Mouse (Mus musculus): ENCODE results near the gene Zfp280d. TPM values are rescaled to one million over a fixed set of nuclear protein-coding genes. Genes with fewer than 3 reads are reported as not detected.

Zfp280d gene
- polyA plus RNA-seq, 1 experiment from 2014 or later, result 49.9 TPM

GRCm38 (mm10) chr9:72279943-72280342 lies 5.3 kb downstream of the Zfp280d start:
- no peak overlapping the region for H3K4me2 ChIP-seq
- H3K27ac ChIP-seq, result no peak overlapping the region
- H3K4me3 ChIP-seq, result no peak overlapping the region
- no peaks in the 10 kb centered on the region for H3K27me3 ChIP-seq
- H3K4me1 ChIP-seq (replicated peaks), result peaks cover 21% of the 10 kb centered on the region
- H3K9me3 ChIP-seq, result no peaks in the 10 kb centered on the region
- ATAC-seq (ENCODE audit: low FRiP score), result no peak
- H3K9ac ChIP-seq, result no peak overlapping the region
- H3K36me3 ChIP-seq, result no peaks in the 10 kb centered on the region
- 96% methylated on average over 4 of the region's 4 CpGs for WGBS

- no peaks in the 10 kb centered on the region for H3K4me1 ChIP-seq (replicated peaks)
- no peak for ATAC-seq (ENCODE audit: low FRiP score)
- no peak overlapping the region for H3K4me2 ChIP-seq
- no peak overlapping the region for H3K27ac ChIP-seq
- peaks cover 10% of the 10 kb centered on the region for H3K36me3 ChIP-seq
- 95% methylated on average over 2 of the region's 2 CpGs for WGBS
- H3K27me3 ChIP-seq, result no peaks in the 10 kb centered on the region
- no peak overlapping the region for H3K4me3 ChIP-seq
- H3K9ac ChIP-seq, result no peak overlapping the region
- no peaks in the 10 kb centered on the region for H3K9me3 ChIP-seq
Observed at GRCm38 (mm10) chr9:72287696-72288095, 13.0 kb downstream of the Zfp280d start.

DNA sequence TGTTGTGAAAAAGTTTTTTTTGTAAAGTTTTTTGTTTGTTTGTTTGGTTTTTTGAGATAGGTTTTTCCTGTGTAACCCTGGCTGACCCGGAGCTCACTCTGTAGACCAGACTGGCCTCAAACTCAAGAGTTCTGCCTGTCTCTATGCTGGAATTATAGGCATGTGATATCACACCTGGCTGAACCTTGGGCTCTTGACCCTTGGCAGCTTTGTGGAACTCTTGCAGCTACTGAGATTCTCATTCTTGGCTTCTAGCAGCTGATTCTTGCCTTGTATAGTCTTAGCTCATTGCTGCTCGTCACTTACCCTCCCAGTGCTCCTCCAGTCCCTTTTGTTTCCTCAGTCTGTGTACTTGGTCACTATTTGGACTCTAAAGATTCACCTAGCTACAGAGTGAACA lies 13.6 kb downstream of the Zfp280d start:
- Histone ChIP-seq H3K9me3 (no peaks in the 10 kb centered on the region), H3K4me2 (no peak overlapping the region), H3K36me3 (peaks cover 10% of the 10 kb centered on the region), H3K4me1 (replicated peaks) (no peaks in the 10 kb centered on the region), H3K27ac (no peak overlapping the region), H3K9ac (no peak overlapping the region), H3K27me3 (no peaks in the 10 kb centered on the region), H3K4me3 (no peak overlapping the region)
- WGBS, result 90% methylated on average over 2 of the region's 2 CpGs
- no peak for ATAC-seq (ENCODE audit: low FRiP score)

DNA sequence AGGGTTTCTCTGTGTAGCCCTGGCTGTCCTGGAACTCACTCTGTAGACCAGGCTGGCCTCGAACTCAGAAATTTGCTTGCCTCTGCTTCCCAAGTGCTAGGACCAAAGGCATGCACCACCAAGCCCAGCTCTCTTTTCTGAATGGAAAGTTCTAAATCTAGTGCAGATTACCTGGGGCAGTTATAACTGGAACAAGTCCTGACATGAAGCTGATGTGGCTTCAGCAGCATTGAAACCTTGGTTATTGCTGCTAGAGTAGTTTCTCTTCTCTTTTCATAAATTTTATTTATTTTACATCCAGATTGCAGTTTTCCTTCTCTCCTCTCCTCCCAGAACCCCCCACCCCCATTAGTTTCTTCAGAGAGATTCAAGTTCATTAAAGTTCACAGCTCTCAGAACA lies 14.4 kb downstream of the Zfp280d start:
- no peak overlapping the region for H3K27ac ChIP-seq
- no peaks in the 10 kb centered on the region for H3K9me3 ChIP-seq
- no peak for ATAC-seq (ENCODE audit: low FRiP score)
- H3K36me3 ChIP-seq, result peaks cover 10% of the 10 kb centered on the region
- no peak overlapping the region for H3K4me3 ChIP-seq
- H3K4me1 ChIP-seq (replicated peaks), result no peaks in the 10 kb centered on the region
- no peak overlapping the region for H3K4me2 ChIP-seq
- H3K27me3 ChIP-seq, result no peaks in the 10 kb centered on the region
- WGBS, result 100% methylated on average over 1 of the region's 1 CpGs
- H3K9ac ChIP-seq, result no peak overlapping the region

GRCm38 (mm10) chr9:72294076-72294475 lies 19.4 kb downstream of the Zfp280d start:
- Histone ChIP-seq H3K27ac (no peak overlapping the region), H3K27me3 (no peaks in the 10 kb centered on the region), H3K4me1 (replicated peaks) (no peaks in the 10 kb centered on the region), H3K4me3 (no peak overlapping the region), H3K36me3 (peaks cover 4% of the 10 kb centered on the region), H3K4me2 (no peak overlapping the region), H3K9me3 (no peaks in the 10 kb centered on the region), H3K9ac (no peak overlapping the region)
- no peak for ATAC-seq (ENCODE audit: low FRiP score)

- Histone ChIP-seq H3K4me1 (replicated peaks) (no peaks in the 10 kb centered on the region), H3K9me3 (no peaks in the 10 kb centered on the region), H3K36me3 (peaks cover 17% of the 10 kb centered on the region), H3K4me2 (no peak overlapping the region), H3K4me3 (no peak overlapping the region), H3K9ac (no peak overlapping the region), H3K27me3 (no peaks in the 10 kb centered on the region), H3K27ac (no peak overlapping the region)
- ATAC-seq (ENCODE audit: low FRiP score), result no peak
- 92% methylated on average over 2 of the region's 2 CpGs for WGBS
Observed at GRCm38 (mm10) chr9:72309765-72310164, 35.1 kb downstream of the Zfp280d start.

DNA sequence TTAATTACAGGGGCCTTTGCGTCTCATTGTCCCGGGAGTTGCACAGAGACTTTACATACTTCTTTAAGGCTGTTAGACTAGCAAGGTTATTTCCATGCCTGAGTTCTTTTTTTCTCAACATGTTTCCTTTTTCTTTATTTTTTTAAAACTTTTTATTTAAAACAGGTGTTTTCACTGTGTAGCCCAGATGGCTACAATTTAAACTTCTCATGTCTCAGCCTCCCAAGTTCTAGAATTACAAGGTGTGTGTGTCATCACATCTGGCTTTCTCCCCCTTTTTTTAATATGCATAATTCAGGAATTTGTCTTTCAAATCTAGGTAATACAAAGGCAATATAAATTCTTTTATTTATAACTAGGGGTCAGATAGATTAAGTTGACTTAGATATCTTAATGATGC lies 58.6 kb downstream of the Zfp280d start:
- Histone ChIP-seq H3K27me3 (no peaks in the 10 kb centered on the region), H3K36me3 (peaks cover 17% of the 10 kb centered on the region), H3K27ac (no peak overlapping the region), H3K4me3 (no peak overlapping the region), H3K4me2 (no peak overlapping the region), H3K9ac (no peak overlapping the region), H3K9me3 (no peaks in the 10 kb centered on the region), H3K4me1 (replicated peaks) (no peaks in the 10 kb centered on the region)
- ATAC-seq (ENCODE audit: low FRiP score), result no peak
- 83% methylated on average over 2 of the region's 2 CpGs for WGBS

DNA sequence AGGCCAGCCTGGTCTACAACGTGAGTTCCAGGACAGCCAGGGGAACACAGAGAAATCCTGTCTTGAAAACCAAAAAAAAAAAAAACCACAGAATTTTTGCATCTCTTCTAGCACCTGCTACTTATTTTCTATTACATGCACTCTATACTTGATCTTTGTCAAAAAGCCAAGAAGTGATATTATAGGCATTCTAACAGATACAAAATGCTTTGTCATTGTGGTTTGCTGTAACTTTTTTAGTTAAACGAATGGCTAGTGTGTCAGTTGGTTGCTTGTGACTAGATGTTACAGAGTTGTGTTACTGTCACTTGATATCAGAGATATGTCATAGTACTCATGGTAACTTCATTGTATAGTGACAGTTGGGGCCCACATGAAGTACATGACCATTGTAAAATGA lies 61.4 kb downstream of the Zfp280d start:
- Histone ChIP-seq H3K9ac (no peak overlapping the region), H3K36me3 (peaks cover 18% of the 10 kb centered on the region), H3K4me3 (no peak overlapping the region), H3K4me2 (no peak overlapping the region), H3K27me3 (no peaks in the 10 kb centered on the region), H3K4me1 (replicated peaks) (no peaks in the 10 kb centered on the region), H3K27ac (no peak overlapping the region), H3K9me3 (no peaks in the 10 kb centered on the region)
- no peak for ATAC-seq (ENCODE audit: low FRiP score)
- 89% methylated on average over 2 of the region's 2 CpGs for WGBS

GRCm38 (mm10) chr9:72339119-72339518 lies 64.5 kb downstream of the Zfp280d start:
- Histone ChIP-seq H3K4me2 (no peak overlapping the region), H3K4me3 (no peak overlapping the region), H3K9ac (no peak overlapping the region), H3K36me3 (peaks cover 16% of the 10 kb centered on the region), H3K27ac (no peak overlapping the region), H3K27me3 (no peaks in the 10 kb centered on the region), H3K4me1 (replicated peaks) (no peaks in the 10 kb centered on the region), H3K9me3 (no peaks in the 10 kb centered on the region)
- ATAC-seq (ENCODE audit: low FRiP score), result no peak
- WGBS, result 98% methylated on average over 2 of the region's 2 CpGs

- no peak overlapping the region for H3K4me3 ChIP-seq
- no peaks in the 10 kb centered on the region for H3K9me3 ChIP-seq
- no peak for ATAC-seq (ENCODE audit: low FRiP score)
- peaks cover 21% of the 10 kb centered on the region for H3K36me3 ChIP-seq
- no peak overlapping the region for H3K4me2 ChIP-seq
- no peaks in the 10 kb centered on the region for H3K27me3 ChIP-seq
- H3K4me1 ChIP-seq (replicated peaks), result no peaks in the 10 kb centered on the region
- no peak overlapping the region for H3K9ac ChIP-seq
- H3K27ac ChIP-seq, result no peak overlapping the region
Observed at GRCm38 (mm10) chr9:72343844-72344243, 69.2 kb downstream of the Zfp280d start.

DNA sequence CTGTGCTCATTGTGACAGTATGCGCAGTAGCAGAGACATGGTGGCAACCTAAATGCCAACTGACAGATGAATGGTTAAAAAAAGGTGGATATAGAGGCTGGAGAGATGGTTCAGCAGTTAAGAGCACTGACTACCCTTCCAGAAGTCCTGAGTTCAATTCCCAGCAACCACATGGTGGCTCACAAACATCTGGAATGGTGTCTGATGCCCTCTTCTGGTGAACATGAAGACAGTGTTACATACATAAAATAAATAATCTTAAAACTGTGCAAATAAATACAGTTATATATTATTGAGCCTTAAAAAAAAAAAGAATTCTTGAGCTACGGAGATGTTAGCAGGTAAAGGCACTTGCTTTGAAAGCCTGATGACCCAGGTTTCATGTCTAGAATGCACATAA lies 97.7 kb downstream of the Zfp280d start:
- H3K4me1 ChIP-seq (replicated peaks), result no peaks in the 10 kb centered on the region
- H3K27ac ChIP-seq, result no peak overlapping the region
- no peak overlapping the region for H3K4me2 ChIP-seq
- H3K27me3 ChIP-seq, result no peaks in the 10 kb centered on the region
- H3K4me3 ChIP-seq, result no peak overlapping the region
- no peak overlapping the region for H3K9ac ChIP-seq
- no peak for ATAC-seq (ENCODE audit: low FRiP score)
- 96% methylated on average over 2 of the region's 2 CpGs for WGBS
- peaks cover under 1% of the 10 kb centered on the region; the same call in 1 of the 2 replicates for H3K36me3 ChIP-seq
- no peaks in the 10 kb centered on the region for H3K9me3 ChIP-seq

DNA sequence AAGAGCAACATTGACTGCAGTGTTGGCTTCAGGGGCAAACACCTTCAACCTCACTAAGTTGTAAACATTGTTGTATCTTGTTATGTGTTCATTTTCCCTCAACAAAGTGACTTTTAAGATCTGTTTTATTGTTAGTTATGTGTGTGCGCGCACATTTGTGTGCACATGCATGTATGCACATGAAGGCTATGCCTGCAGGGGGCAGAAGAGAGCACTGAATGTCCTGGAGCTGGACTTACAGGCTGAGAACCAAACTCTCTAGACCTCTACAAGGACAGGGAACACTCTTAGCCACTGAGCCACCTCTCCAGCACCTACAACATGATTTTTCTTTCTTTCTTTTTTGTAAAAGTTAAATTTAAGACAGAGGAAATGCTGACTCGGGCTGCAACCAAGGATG lies 99.4 kb downstream of the Zfp280d start:
- Histone ChIP-seq H3K9me3 (no peaks in the 10 kb centered on the region), H3K9ac (no peak overlapping the region), H3K27me3 (no peaks in the 10 kb centered on the region), H3K27ac (no peak overlapping the region), H3K4me3 (no peak overlapping the region), H3K4me2 (no peak overlapping the region), H3K36me3 (no peaks in the 10 kb centered on the region), H3K4me1 (replicated peaks) (no peaks in the 10 kb centered on the region)
- no peak for ATAC-seq (ENCODE audit: low FRiP score)
- WGBS, result 98% methylated on average over 3 of the region's 3 CpGs

GRCm38 (mm10) chr9:72374996-72375395 lies 100.3 kb downstream of the Zfp280d start:
- no peak overlapping the region for H3K4me3 ChIP-seq
- no peak for ATAC-seq (ENCODE audit: low FRiP score)
- no peak overlapping the region for H3K4me2 ChIP-seq
- H3K9ac ChIP-seq, result no peak overlapping the region
- H3K9me3 ChIP-seq, result no peaks in the 10 kb centered on the region
- H3K27me3 ChIP-seq, result no peaks in the 10 kb centered on the region
- H3K4me1 ChIP-seq (replicated peaks), result no peaks in the 10 kb centered on the region
- no peak overlapping the region for H3K27ac ChIP-seq
- 70% methylated on average over 4 of the region's 4 CpGs for WGBS
- H3K36me3 ChIP-seq, result no peaks in the 10 kb centered on the region

- Histone ChIP-seq H3K27ac (no peak overlapping the region), H3K9me3 (no peaks in the 10 kb centered on the region), H3K4me3 (no peak overlapping the region), H3K9ac (no peak overlapping the region), H3K36me3 (no peaks in the 10 kb centered on the region), H3K4me1 (replicated peaks) (no peaks in the 10 kb centered on the region), H3K4me2 (no peak overlapping the region), H3K27me3 (no peaks in the 10 kb centered on the region)
- 86% methylated on average over 3 of the region's 3 CpGs for WGBS
- no peak for ATAC-seq (ENCODE audit: low FRiP score)
Observed at GRCm38 (mm10) chr9:72375639-72376038, 101.0 kb downstream of the Zfp280d start.

All from hindbrain, embryonic 13.5 days (tissue).